Mouse (Mus musculus) cerebellum, postnatal 14 days (tissue): Measurements from ENCODE around the gene Kmt2e.
"Not testable (repeated sequence)": the region's sequence is repeated elsewhere in the genome, so short reads cannot be mapped to it uniquely, and the experiment has no call there.

Experiments
- DNase-seq, 2 experiments: peaks; one replicate each; pipeline ENCODE4 v3.0.0; 2021; ENCODE audit warnings: mixed read lengths in 2 of 2

Gene Kmt2e

DNA sequence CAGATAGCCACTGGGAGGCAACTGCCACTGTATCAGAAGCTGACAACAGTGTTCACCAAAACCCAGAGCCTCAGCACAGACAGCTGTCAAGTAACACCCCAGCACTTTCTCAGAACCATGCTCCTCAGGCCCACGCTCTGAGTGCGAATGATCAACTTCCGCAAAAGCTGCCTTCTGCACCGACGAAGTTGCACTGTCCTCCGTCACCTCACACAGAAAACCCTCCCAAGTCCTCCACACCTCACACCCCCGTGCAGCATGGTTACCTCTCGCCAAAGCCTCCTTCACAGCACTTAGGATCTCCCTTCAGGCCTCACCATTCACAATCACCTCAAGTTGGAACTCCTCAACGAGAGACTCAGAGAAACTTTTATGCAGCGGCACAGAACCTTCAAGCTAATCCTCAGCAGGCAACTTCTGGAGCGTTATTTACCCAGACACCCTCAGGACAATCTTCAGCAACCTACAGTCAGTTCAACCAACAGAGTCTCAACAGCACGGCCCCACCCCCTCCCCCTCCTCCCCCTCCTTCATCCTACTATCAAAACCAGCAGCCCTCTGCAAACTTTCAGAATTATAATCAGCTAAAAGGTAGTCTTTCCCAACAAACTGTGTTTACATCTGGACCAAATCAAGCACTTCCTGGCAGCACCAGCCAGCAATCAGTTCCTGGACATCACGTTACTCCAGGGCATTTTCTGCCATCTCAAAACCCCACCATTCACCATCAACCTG lies 67.5 kb downstream of the Kmt2e start:
- DNase-seq = no peak

DNA sequence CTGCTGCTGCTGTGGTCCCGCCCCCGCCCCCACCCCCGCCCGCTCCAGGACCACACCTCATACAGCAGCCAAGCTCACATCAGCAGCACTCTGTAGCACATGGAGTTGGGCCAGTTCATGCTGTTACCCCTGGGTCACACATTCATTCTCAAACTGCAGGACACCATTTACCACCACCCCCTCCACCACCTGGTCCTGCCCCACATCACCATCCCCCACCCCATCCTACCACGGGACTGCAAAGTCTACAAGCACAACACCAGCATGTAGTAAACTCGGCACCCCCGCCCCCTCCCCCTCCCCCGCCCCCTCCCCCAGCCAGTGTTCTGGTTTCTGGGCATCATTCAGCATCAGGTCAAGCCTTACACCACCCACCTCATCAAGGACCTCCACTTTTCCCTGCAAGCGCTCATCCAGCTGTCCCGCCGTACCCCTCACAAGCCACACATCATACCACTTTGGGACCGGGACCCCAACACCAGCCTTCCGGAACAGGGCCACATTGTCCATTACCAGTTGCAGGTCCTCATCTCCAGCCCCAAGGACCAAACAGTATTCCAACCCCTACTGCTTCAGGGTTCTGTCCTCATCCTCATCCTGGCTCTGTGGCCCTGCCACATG lies 68.2 kb downstream of the Kmt2e start:
- DNase-seq = peak in 1 of 2 experiments; percentile 35

DNA sequence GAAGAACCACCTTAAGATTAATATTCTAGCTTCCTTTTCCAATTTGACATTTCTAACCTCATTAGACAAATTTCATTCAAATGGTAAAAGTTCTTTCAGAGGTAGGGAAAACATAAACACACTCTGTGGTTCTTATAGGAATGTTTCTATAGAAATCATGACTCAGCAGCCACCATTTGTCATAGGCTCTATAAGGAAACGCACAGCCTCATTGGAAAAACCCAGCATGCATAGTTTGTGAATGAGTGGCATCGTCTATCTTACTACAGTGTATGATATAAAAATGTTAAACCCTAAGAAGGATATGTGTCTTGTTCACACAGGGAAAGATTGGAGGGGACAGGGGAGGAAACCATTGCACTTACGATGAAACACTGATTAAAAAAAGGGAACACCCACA lies 71.3 kb downstream of the Kmt2e start:
- no peak for DNase-seq

DNA sequence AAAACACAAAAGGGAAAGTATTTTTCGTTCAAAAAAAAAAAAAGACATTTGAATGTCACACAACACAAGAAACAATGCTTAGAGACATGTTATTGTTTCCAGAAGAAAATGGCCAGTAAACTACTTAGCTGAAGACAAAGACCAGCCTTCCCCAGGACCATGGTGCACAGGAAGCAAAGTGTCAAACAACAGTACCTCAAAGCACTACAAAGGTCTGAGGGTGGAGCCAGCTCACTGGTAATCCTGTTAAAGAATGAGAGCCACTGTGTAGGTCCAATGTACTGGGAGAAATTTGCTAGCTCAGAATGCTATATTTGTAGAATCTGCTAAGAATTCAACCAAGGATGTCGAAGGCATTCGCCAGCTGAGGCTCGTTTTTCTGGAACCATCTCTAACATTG lies 73.0 kb downstream of the Kmt2e start:
- DNase-seq = no peak

DNA sequence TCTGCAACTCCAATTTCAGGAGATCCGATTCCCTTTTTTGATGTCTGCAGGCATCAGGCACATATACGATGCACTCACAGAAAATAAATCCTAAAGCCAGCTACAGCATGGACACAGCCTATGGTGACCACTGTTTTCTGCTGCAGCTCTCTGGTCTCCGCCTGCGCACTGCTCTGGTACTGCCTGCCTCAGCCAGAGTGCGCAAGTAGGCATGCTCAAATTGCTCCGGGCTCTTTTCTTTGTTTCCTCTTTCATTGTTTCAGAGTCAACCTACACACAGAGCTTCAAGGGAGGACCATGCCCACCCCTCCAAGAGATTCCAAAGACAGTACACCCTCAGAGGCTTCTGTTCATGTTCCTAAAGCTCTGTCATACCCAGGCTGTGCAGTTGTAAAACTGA lies 74.4 kb downstream of the Kmt2e start:
- peak in 1 of 2 experiments; percentile 1 for DNase-seq

DNA sequence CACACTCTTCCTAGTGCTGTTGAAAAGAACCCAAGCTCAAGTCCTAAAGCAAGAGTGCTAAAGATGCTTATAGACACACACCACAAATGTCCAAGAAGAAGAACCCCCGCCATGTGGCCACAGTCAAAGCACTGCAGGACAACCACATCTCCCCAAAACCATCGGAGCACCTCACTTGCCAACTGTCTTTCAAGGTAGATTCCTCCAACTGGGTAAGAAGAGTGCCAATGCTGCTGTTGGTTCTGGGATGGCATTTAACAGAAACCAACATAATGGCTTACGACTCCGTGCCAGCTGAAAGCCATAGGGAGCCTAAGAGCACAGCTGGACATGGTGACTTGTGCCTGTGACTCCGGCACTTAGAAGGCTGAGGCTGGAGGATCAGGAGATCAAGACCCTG lies 77.2 kb downstream of the Kmt2e start:
- DNase-seq = no peak

DNA sequence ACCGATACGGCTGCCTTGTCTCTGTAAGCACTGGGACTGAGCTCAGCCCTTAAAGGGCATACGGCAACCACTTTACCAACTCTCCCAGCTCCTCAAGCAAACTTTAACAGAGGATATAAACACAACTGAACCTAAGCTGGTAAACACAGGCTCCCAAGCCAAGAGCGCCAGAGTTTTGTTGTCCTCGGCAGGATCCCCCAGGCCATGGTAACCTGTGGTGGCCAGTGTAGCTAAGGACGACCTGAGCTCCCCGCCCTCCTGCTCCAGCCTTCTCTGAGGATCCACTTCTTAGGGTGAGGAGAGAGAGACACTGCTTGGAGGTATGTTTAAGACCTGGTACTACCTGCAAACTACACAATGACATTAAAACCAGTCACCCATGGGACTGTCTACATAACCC lies 78.3 kb downstream of the Kmt2e start:
- no peak for DNase-seq

DNA sequence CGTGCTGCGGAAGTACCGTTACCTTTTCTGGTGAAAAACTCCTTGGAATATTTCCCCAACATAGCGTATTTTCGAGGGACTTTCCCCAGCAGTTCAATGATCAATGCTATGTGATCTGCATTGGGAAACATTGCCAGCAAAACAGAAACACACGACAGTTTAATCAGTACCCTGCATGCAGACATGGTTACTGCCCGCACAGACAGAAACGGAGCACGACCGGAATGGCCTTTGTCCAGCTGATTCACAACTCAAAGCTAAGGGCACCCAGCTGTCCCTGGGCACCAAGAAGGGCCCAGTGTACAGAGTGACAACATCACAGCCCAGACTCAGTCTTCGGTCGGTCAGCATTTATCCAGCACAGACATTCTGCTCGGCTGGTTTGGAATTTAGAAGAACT lies 79.2 kb downstream of the Kmt2e start:
- DNase-seq = no peak

DNA sequence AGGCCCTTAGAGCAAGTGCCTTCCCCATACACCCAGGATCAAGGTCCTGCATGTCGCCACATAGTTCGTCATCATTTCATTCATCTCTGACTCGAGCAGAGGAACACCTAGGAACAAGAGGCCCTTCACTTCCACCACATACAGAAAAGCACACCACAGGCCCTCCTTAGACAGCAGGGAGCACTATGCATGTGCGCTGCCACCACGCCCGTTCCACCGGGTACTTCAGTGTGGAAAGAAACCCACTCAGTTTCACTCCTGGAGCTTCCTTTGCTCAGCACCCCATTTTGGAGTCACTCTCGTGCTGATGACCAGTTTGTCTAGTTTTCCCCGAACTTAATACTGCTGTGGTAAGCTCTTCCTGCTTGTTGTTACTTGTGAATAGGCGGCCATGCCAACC lies 80.8 kb downstream of the Kmt2e start:
- DNase-seq = no peak

DNA sequence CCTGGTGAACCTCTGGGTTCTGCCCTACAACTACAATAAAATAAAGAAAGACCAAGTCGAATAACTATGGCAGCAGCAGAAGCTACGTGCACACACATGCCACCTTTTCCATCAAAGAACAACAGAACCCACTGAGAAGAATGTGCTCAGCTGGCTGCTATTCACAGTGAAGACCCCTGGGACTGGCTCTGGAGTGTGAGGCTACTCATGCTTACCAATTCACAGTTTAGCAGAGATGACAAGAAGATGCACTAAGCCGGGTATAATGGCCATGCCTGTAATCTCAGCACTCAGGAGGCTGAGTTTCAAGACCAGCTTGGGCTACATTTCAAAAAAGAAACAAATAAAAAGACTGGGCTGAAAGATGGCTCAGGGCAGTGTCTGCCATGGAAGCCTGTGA lies 82.7 kb downstream of the Kmt2e start:
- DNase-seq = no peak

DNA sequence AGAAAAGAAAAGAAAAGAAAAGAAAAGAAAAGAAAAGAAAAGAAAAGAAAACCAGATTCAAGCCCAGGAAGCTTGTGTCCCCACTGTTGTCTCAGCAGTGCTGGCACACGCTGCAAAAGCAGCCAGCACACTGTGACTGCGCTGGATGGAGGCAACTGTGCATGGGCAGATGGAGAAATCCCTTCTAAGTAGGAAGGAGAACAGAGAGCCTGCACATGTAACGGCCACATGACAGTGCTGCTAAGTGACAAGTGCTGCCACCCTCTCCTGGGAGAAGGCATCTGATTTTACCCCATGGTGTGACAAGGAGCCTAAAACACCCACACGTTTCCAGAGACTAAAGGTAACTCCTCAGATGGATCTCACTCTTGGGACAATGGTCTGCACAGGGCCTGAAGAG lies 83.6 kb downstream of the Kmt2e start:
- no peak for DNase-seq

DNA sequence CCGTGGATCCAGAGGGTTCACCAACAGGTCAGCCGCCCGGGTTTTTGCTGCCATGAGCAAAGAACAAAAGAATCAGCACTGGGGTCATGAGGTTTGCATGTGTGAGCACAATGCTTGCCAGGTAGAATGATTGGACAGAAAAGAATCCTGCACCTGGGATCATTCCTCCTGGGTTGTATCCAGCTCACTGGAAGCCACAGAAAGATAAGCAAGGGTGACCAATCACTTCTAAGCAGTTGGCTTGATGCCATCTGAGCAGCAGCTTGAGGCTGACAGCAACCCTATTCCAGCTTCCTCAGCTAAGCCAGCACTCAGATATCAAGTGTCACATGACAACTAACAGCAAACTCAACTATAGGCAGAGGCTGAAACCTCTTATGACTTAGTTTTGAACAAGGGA lies 84.4 kb downstream of the Kmt2e start:
- DNase-seq = peak; percentile 66 to 76

DNA sequence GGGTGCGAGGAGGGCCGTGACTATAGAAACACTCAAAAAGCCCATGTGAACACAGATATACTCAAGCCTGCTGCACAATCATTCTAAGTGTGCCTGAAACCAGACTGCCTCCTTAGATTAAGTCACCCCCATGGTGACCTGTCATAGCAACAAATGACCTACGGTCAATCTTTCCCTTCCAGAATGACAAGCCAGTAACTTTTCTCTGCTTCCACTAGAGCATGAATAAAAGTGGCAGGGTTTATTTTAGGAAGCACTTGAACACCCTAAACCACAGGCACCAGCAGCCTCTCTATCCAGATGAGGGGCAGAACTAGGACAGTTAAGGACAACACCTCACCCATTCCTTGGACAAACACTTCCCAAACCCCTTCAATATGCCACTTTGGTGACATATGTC lies 85.4 kb downstream of the Kmt2e start:
- no peak for DNase-seq

DNA sequence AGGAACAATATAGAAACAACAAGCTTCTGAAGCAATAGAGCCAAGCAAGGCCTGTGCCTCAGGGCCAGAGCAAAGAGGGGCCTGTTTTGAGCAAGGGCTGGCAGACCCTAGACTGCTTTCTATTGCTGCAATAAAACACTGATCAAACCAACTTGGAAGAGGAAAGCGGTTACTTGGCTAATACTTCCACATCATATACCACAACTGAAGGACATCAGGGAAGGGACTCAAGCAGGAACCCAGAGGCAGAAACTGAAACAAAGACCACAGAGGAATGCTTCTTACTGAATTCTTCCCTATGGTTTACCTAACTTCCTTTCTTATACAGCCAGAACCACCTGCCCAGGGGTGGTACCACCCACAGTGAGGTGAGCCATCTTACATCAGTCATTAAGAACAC lies 87.4 kb downstream of the Kmt2e start:
- DNase-seq = no peak

DNA sequence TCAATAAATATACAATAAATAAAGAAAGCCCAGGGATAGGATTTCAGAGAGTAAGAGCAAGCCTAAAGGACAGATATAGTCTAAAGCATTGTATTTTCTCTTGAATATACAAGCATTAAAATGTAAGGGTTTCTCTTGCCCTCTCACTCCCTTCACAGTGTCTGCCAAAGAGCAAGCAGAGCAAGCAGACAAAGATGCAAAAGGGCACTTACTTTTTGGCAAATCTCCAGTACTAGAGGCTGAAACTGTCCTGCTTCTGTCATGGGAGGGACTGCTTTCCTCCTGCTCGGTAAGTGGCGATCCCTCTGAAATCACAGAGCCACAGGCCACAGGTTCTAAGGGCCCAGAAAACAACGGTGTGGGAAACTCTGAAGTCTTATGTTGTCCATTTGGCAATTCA lies 89.7 kb downstream of the Kmt2e start:
- DNase-seq = no peak

DNA sequence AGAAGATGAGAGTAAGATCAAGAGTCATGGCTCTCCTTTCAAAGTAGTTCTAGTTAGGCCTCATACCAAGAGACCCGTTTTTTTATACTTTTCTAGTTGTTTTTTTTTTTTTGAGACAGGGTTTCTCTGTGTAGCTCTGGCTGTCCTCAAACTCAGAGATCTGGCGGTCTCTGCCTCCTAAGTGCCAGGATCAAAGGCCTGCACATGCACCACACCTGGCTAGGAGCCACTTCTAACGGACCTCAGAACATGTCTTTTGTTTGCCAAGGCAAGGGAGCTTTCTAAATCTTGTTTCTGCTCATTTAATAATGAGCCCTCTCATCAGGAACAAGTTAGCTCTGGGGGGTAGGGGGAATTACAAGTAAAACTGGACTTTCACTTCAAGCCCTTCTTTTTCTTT lies 90.4 kb downstream of the Kmt2e start:
- DNase-seq = no peak

DNA sequence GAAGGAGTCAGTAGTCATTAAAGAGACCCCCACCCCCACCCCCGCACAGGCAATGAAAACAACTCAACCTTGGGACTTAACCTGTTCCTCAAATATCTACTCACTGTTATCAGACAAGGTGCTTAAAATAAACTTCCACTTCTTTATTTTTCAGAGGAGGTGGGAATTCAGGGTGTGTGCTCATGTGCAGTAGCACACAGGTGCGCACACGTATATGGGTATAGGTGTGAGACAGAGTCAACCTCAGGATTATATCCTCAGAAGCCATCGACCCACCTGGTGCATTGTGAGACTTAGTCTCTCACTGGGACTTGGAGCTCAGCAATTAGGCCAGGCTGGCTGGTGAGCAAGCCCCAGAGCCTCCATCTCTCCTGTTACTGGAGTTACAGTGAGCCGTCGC lies 96.9 kb downstream of the Kmt2e start:
- no peak for DNase-seq

DNA sequence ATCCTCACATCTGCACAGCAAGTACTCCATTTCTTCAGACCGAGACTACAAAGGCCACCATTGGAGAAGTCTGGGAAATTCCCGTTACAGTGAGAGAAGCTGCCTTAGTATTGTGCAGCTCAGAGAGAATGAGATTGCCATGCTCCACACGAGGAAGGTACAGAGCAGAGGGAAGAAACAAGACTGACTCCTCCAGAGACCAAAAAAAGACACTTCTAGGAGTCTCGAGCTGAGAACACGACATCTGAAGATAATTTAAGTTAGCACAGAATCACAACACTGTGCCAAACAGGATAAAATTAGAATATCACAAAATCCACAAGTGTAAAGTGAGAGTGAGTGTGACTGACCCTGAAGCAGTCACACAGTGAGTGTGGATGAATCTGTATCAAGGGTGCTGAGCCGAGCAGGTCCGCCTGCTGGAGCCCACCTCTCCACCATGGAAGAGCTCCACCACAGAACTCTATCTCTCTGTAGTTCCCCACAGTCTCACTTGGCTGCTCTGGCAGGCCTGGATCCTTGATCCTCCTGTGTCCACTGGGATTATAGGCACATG lies 97.4 kb downstream of the Kmt2e start:
- DNase-seq = no peak

DNA sequence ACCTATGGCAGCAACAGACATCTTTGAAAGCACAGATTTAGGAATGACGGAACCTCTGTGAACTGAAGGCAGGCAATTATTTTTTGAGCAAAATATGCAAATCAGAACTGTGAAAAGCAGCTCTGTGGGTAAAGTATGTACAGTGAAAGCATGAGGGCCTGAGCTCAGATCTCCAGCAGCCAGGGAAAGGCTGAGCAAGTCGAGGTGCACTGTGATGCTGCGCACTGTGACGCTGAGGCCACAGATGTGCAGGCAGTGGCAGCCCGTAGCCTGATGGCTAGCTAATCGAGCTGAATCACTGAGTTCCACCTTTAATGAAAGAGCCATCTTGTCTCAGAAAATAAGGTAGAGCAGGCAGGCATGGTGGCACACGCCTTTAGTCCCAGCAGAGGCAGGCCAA lies 101.5 kb downstream of the Kmt2e start:
- no peak for DNase-seq

DNA sequence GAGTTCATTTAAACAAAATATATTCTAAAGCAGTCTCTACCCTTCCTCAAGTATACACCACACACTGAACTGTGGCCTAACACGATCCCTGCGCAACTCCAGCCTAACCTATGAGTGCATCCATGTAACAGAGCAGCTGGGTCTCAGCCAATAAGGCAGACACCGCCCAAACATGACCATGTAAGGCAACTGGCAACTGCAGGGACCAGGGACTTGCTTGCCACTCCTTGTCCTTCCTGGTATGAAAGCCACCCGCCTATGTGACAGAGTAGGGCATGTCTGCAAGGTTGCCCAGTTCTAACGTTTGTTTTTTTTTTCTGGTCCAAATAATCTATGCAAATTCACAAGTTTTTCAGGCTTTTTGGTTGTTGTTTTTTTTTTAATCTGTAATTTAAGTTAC lies 117.4 kb downstream of the Kmt2e start:
- peak; percentile 18 to 36 for DNase-seq

DNA sequence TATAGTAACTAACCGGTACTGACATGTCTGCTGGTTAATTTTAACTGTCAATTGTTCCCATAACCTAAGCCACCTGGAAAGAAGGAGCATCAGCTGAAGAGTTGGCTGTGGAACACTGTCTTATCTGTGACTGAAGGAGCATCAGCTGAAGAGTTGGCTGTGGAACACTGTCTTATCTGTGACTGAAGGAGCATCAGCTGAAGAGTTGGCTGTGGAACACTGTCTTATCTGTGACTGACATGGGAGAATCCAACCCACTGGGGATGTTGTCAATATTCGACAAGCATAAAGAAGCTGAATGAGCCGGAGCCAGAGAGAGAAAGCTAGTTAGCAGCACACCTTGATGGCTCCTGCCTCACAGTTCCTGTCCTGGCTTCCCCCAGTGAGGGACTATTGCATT lies 119.1 kb downstream of the Kmt2e start:
- not testable (repeated sequence) for DNase-seq
